In genomic region chr9:118762759-118763158, GRCm38 (mm10) we compare ENCODE assay signal across 7 mouse cellular contexts.
DNase-seq lines count a peak whose midpoint lies in the region; ATAC-seq lines count a peak whose summit lies in the region.

No protein-coding gene starts in this region.

- peak overlapping the region; percentile 67 for H3K27ac ChIP-seq in embryonic facial prominence, embryonic 14.5 days (replicated peaks; ENCODE audit: low read depth, low read length)
- peak overlapping the region; percentile 25; the same call in 1 of the 2 replicates for H3K27ac ChIP-seq in heart, embryonic 15.5 days

- H3K36me3 ChIP-seq in embryonic facial prominence, embryonic 14.5 days (ENCODE audit: control insufficient read depth, insufficient read depth, low read length): no peaks in the 10 kb centered on the region
- H3K36me3 ChIP-seq in heart, embryonic 15.5 days: no peaks in the 10 kb centered on the region

- no peak overlapping the region for H3K4me3 ChIP-seq in embryonic facial prominence, embryonic 14.5 days (ENCODE audit: low read depth, low read length)
- H3K4me3 ChIP-seq in heart, embryonic 15.5 days: no peak overlapping the region

- H3K9ac ChIP-seq in embryonic facial prominence, embryonic 14.5 days (ENCODE audit: low read depth, low read length): no peak overlapping the region
- no peak overlapping the region for H3K9ac ChIP-seq in heart, embryonic 15.5 days

- H3K27me3 ChIP-seq in embryonic facial prominence, embryonic 14.5 days (replicated peaks; ENCODE audit: control insufficient read depth, insufficient read depth, low read length): no peaks in the 10 kb centered on the region
- no peaks in the 10 kb centered on the region for H3K27me3 ChIP-seq in heart, embryonic 15.5 days

- ATAC-seq in common myeloid progenitor, adult 5-6 weeks (replicated peaks; ENCODE audit: low read depth, poor library complexity, severe bottlenecking): 0 out of 2 replicates have a peak, but pooled peaks have one; percentile 32
- ATAC-seq in embryonic facial prominence, embryonic 14.5 days (ENCODE audit: low read depth): peak; percentile 23; the same call in 1 of the 2 replicates
- ATAC-seq in heart, embryonic 15.5 days (replicated peaks; ENCODE audit: insufficient number of reproducible peaks, insufficient read depth, low FRiP score, low read depth): no peak

- H3K9me3 ChIP-seq in embryonic facial prominence, embryonic 14.5 days (ENCODE audit: control insufficient read depth, low read length): no peaks in the 10 kb centered on the region
- H3K9me3 ChIP-seq in heart, embryonic 15.5 days (replicated peaks): no peaks in the 10 kb centered on the region

- 26% methylated on average over 7 of the region's 7 CpGs for WGBS in embryonic facial prominence, embryonic 14.5 days
- WGBS in heart, embryonic 15.5 days: 33% methylated on average over 7 of the region's 7 CpGs

- H3K4me2 ChIP-seq in embryonic facial prominence, embryonic 14.5 days (ENCODE audit: low read depth, low read length): no peak overlapping the region
- no peak overlapping the region for H3K4me2 ChIP-seq in heart, embryonic 15.5 days

- H3K4me1 ChIP-seq in embryonic facial prominence, embryonic 14.5 days (ENCODE audit: control insufficient read depth, insufficient read depth, low read length): peaks cover 39% of the 10 kb centered on the region
- H3K4me1 ChIP-seq in heart, embryonic 15.5 days (replicated peaks): peaks cover 33% of the 10 kb centered on the region

- DNase-seq in embryonic facial prominence, embryonic 14.5 days (ENCODE audit: low spot score): peak; percentile 81
- DNase-seq in layer of hippocampus, adult 8-10 months (ENCODE audit: low spot score in 2 of 2): peak; percentile 21 to 38
- peak; percentile 85 for DNase-seq in lung, postnatal 25 days (ENCODE audit: low spot score)
- DNase-seq in MN1 (ENCODE audit: low spot score): no peak
- DNase-seq in cerebellum, adult 8-10 months: no peak

Comparison
In these comparisons a context has a peak if more than half of its experiments do, and no peak if none do; other contexts are left out.
1. DNase-seq: peak in embryonic facial prominence, embryonic 14.5 days (single experiment), layer of hippocampus, adult 8-10 months (2 of 2) and lung, postnatal 25 days (single experiment); none in MN1 (single experiment) and cerebellum, adult 8-10 months (single experiment).